Mouse (Mus musculus) liver, adult (tissue): Measurements from ENCODE around the gene Gmfb.

Experiments
- GATA4 ChIP-seq: IDR thresholded peaks from 2 replicates; pipeline ENCODE4 v1.6.1; 2014; ENCODE audit warnings: mild to moderate bottlenecking, low read length; ENCODE audit not compliant: insufficient replicate concordance

Gmfb gene

GRCm38 (mm10) chr14:46821873-46822716 is at the start of gene Gmfb:
Gene Gmfb (minus strand): TSS chr14:46822242.
- peak; percentile 83; the same call in 1 of the 2 replicates for TF ChIP-seq GATA4

- no peak for TF ChIP-seq GATA4
These were observed 40.9 kb upstream of the Gmfb start for GRCm38 (mm10) chr14:46862922-46863321.

DNA sequence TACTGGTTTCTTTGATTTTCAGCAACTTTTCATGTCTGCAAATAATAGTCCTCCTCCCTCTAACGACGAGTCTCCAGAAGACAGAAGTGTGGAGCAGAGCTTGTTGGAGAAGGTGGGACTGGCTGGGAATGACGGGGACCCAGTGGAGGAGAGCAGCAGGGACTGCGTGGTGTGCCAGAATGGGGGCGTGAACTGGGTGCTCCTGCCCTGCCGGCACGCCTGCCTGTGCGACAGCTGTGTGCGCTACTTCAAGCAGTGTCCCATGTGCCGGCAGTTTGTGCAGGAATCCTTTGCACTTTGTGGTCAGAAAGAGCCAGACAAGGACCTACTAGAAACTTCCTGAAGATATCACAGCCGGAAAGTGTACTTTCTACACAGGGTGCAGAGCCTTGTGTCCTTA is 31.6 kb upstream of the Gmfb start:
- no peak for TF ChIP-seq GATA4

DNA sequence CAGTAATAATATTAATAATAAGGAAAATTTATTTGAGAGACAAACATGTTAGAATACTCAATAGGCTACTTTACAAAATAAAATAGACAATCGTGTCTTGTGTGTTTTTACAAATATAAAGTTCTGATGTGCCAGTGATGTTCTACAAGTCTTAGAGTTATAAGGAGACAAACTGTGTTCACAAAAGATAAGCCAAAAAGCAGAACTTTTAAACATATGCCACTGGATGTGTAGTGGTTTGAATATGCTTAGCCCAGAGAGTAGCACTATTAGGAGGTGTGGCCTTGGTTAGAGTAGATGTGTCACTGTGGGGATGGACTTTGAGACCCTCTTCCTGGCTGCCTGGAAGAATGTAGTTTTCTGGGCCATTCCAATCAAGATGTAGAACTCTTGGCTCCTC is 27.7 kb upstream of the Gmfb start:
- TF ChIP-seq GATA4 = no peak

DNA sequence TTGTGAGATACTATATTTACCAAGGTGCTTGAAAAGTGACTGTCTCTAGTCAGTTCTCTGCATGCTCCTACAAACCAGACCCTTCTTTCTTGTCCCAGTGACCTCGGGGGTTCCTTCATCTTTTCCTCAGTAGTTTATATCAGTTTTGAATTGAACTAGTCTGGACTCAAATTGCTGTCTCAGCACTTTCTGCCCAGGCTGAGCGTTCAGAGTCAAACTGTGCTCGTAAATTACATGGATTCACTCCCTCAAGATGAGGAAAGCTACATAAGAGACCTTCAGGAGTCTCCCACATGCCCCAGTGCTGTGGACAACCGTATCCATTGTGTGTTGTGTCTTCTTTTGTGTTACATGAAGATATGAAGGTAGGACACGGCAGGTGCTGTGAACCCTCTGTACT is 26.7 kb upstream of the Gmfb start:
- no peak for TF ChIP-seq GATA4

DNA sequence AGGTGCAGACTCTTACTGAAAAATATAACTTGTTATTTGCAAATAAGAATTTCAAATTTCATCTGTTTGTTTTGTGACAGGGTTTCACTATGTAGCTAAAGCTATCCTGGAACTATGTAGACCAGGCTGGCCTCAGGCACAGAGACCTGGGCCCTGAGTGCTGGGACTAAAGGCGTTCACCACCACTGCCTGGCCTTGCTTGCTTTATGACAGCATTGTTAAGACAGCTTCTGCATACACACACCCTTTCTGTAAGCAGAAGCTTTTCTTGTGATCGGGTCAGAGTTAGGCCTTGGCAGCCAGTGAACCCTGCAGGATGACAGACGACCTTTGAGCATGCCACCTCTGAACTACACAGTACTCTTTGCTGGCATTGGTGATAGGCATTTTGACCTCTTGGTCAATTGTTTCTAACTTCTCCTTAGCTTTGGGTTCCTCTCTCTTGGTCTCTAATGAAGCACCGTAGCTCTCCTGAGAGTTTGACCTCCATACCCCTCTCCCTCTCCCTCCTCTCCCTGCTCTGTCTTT is 26.1 kb upstream of the Gmfb start:
- TF ChIP-seq GATA4 = no peak

DNA sequence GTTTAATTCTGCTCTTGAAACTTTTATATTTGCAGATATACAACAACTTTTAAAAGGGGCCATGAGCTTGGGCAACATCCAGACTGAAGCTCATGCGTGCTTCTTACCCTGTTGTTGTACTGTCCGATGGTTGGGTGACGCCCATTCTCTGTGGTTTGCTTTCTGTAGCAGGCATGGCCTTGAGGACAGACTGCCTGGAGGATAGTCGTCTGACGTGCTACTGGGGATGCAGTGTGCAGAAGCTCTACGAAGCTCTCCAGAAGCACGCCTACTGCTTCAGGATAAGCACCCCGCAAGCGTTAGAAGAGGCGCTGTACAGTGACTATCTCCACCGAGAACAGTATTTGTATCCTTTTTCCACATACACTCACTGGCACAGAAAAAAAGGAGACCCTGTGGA is 23.7 kb upstream of the Gmfb start:
- TF ChIP-seq GATA4 = no peak

DNA sequence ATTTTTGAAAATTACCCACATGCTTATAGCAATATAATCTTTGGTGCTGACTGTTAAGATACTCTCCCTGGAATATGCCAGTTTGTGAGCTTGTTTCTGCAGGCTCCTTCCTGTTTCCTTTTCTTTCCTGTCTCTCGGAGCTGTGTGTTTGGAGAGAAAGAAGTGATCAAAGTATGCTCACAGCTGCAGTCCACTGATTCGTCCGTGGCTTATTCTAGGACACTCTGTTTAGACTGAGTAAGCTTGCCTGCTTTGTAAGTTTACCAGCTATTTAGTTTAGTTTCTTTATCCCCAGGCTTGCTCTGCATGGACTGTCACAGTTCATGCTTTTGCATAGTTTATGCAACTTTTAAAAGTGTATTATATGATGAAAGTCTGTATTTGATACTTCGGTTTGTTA is 17.3 kb upstream of the Gmfb start:
- no peak for TF ChIP-seq GATA4

DNA sequence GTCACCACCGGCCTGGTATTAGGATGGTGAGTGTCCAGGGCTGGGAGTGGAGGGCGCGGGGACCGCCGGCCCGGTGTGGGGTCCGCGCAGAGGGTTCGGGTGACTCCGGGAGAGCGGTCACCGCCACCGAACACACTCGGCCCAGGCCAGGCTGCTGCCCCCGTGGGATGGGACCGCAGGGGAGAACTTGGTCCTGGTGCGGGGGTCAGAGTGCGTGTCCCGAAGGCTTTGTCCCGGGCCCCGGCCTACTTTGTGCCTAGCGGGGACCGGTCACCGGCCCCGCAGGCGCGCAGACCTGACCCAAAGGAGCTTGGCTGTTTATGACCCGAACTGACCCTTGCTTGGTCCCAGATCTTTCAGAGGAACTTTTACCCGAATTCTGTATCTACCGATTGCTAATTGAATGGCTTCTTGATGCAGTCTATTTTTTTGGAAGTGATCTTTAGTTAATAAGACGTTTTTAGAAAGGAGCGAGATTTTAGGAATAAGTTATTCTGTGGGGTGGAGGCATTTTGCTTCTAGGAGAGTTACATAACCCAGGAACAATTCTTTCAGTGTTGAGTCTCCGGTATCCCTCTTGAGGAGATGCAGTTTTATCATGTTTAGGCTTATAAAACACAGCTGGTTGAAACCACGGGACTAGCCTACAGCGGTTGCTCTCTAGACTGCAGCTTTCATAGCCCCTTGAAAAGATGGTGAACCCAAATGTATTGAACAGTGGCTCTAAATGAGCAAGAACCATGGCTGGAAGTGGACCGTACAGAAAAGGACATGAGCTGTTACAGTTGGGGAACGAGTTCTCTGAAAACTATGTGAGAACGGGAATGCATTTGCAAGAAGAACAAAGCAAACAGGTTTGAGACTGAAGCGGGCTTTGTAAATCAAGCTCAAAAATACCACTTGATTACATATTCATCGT is 10.6 kb upstream of the Gmfb start:
- no peak for TF ChIP-seq GATA4

GRCm38 (mm10) chr14:46831837-46832333 is 9.8 kb upstream of the Gmfb start, which contains the start of gene Cgrrf1:
Gene Cgrrf1 (plus strand): TSS chr14:46832125.
- peak; percentile 81; the same call in 1 of the 2 replicates for TF ChIP-seq GATA4

DNA sequence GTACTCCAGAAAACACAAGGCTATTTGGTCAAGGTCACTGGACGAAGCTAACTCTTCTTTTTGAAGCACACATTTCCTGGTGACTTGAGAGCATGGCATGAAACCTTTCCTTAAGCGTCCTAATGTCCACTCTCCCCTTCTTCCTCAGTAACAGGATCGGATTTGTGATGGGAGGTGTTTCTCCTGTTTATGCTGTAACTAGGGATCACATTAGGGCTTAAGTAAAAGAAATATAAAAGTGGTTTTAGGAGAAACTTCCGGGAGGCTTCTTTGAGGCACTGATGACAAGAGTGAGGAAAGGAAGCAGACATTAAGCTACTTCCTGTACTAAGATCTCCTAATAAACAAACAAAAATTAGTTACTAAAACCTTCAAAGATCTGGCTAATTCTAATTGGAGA is 9.3 kb upstream of the Gmfb start:
- TF ChIP-seq GATA4 = no peak

DNA sequence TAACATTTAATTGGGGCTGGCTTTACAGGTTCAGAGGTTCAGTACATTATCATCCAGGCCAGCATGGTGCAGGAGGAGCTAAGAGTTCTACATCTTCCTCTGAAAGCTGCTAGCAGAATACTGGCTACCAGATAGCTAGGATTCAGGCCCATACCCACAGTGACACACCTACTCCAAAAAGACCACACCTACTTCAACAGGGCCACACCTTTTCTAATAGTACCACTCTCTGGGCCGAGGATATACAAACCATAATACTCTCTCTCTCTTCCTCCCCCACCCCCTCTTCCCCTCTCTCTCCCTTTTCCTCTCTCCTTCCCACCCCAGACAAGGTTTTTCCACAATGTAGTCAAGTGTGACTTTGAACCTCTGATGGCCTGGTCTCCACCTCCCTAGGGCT is 5.4 kb upstream of the Gmfb start:
- TF ChIP-seq GATA4 = no peak

- TF ChIP-seq GATA4 = no peak
These were observed 2.0 kb upstream of the Gmfb start for GRCm38 (mm10) chr14:46823996-46824395.

DNA sequence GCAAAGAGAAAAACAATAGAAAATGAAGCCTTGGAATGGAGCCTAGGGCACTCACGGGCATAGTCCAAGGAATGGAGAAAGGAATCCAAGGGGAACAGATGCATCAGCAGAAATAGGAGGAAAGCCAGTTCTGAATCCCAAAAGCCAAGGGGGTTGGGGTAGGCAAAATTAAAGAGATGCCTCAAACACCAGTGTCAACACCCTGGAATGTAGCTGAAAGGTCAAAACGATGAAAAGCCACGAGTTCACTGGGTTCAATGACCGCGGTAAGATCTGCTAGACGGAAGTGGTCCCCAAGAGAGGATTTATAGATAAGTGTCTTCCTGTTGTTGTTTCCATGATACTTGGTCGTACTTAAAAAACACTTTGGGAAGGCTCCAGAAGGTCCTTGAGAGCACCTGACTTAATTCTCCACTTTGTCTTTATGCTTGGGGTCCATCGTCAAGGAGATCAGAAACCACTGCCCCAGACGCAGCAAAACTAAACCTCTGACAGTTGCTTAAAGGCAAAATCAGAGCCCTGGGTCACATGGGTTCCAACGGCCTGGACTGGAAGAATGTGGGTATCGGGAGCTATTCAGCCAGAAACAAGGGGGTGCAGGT is 670 bp downstream of the Gmfb start:
- peak; percentile 91 for TF ChIP-seq GATA4

DNA sequence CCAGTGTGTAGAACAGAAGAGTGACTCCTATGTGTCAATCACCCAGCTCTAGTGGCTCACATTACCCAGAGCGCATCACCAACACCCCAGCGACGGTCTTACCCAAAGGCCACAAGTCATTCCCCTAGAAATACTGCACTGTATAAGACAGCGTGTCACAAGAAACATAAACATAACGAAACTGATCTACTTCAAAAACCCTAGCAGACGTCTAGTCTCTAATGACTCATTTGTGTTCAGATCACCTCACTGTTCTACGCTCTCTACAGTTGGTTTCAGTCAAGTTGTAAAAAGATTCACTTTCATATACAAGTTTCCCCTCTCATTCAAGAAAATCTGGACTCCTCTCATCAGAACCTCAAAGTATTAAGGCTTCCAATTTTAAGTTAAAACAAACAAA is 3.3 kb downstream of the Gmfb start:
- TF ChIP-seq GATA4 = no peak
